Mouse (Mus musculus) olfactory bulb, adult 2 months (tissue): ENCODE data around the gene Tnfrsf21.

Experiments
- CTCF ChIP-seq: fragments of 200-500 bp; IDR thresholded peaks from 2 replicates; pipeline ENCODE4 v1.5.1; 2012; ENCODE audit warnings: low read depth, mild to moderate bottlenecking, low read length, moderate library complexity; ENCODE audit not compliant: insufficient read depth
- POLR2A ChIP-seq: fragments of 200-500 bp; IDR thresholded peaks from 2 replicates; pipeline ENCODE4 v1.6.1; 2012; ENCODE audit warnings: mild to moderate bottlenecking, low read depth, low read length, moderate library complexity; ENCODE audit not compliant: insufficient read depth

- no peak for TF ChIP-seq POLR2A
- TF ChIP-seq CTCF = no peak
Observed at GRCm38 (mm10) chr17:42987692-42988091, 28.7 kb upstream of the Tnfrsf21 start.
